Mouse (Mus musculus) cerebral cortex, adult 2 months (tissue): Measurements from ENCODE around the gene Slc6a6.

Experiments
- WGBS: fragments of 180-500 bp; shearing (Covaris S2); methylation state at CpG from one replicate; pipeline ENCODE4 v1.1.7; 2018; 5-methylcytosine and 5-hydroxymethylcytosine counted together

Slc6a6 gene

GRCm38 (mm10) chr6:91703459-91703858, 19.6 kb downstream of the Slc6a6 start:
- 87% methylated on average over 2 of the region's 2 CpGs for WGBS

GRCm38 (mm10) chr6:91704446-91704845, 20.6 kb downstream of the Slc6a6 start:
- WGBS = 93% methylated on average over 1 of the region's 1 CpGs

GRCm38 (mm10) chr6:91705651-91706050, 21.8 kb downstream of the Slc6a6 start:
- WGBS = 50% methylated on average over 4 of the region's 4 CpGs

GRCm38 (mm10) chr6:91706072-91706776, 22.4 kb downstream of the Slc6a6 start:
- WGBS = 74% methylated on average over 13 of the region's 13 CpGs

GRCm38 (mm10) chr6:91707276-91707885, 23.5 kb downstream of the Slc6a6 start:
- 62% methylated on average over 8 of the region's 8 CpGs for WGBS

- WGBS = 69% methylated on average over 11 of the region's 11 CpGs
Observed at GRCm38 (mm10) chr6:91707886-91708564, 24.2 kb downstream of the Slc6a6 start.

GRCm38 (mm10) chr6:91708919-91709318, 25.1 kb downstream of the Slc6a6 start:
- 69% methylated on average over 2 of the region's 2 CpGs for WGBS

- 66% methylated on average over 6 of the region's 6 CpGs for WGBS
Observed at GRCm38 (mm10) chr6:91710345-91710930, 26.6 kb downstream of the Slc6a6 start.

GRCm38 (mm10) chr6:91712097-91712854, 28.4 kb downstream of the Slc6a6 start:
- 62% methylated on average over 4 of the region's 4 CpGs for WGBS

GRCm38 (mm10) chr6:91712855-91713331, 29.0 kb downstream of the Slc6a6 start:
- WGBS = 30% methylated on average over 10 of the region's 10 CpGs

- 27% methylated on average over 5 of the region's 5 CpGs for WGBS
Observed at GRCm38 (mm10) chr6:91713370-91713896, 29.6 kb downstream of the Slc6a6 start.

- 61% methylated on average over 8 of the region's 8 CpGs for WGBS
Observed at GRCm38 (mm10) chr6:91715023-91715422, 31.2 kb downstream of the Slc6a6 start.

GRCm38 (mm10) chr6:91715988-91716810, 32.3 kb downstream of the Slc6a6 start:
- WGBS = 59% methylated on average over 6 of the region's 6 CpGs

- 32% methylated on average over 2 of the region's 2 CpGs for WGBS
Observed at GRCm38 (mm10) chr6:91718067-91718466, 34.2 kb downstream of the Slc6a6 start.

- 33% methylated on average over 3 of the region's 3 CpGs for WGBS
Observed at GRCm38 (mm10) chr6:91718603-91719002, 34.8 kb downstream of the Slc6a6 start.

- WGBS = 32% methylated on average over 6 of the region's 6 CpGs
Observed at GRCm38 (mm10) chr6:91719042-91719747, 35.3 kb downstream of the Slc6a6 start.

- 20% methylated on average over 9 of the region's 9 CpGs for WGBS
Observed at GRCm38 (mm10) chr6:91719865-91720533, 36.1 kb downstream of the Slc6a6 start.

GRCm38 (mm10) chr6:91720588-91721214, 36.8 kb downstream of the Slc6a6 start:
- 45% methylated on average over 4 of the region's 4 CpGs for WGBS

GRCm38 (mm10) chr6:91721215-91721701, 37.4 kb downstream of the Slc6a6 start:
- WGBS = 64% methylated on average over 12 of the region's 12 CpGs
